Mouse (Mus musculus): Measurements from ENCODE around the gene Olfr1036.
"Not testable (repeated sequence)": the region's sequence is repeated elsewhere in the genome, so short reads cannot be mapped to it uniquely, and the experiment has no call there.

The Olfr1036 gene

DNA sequence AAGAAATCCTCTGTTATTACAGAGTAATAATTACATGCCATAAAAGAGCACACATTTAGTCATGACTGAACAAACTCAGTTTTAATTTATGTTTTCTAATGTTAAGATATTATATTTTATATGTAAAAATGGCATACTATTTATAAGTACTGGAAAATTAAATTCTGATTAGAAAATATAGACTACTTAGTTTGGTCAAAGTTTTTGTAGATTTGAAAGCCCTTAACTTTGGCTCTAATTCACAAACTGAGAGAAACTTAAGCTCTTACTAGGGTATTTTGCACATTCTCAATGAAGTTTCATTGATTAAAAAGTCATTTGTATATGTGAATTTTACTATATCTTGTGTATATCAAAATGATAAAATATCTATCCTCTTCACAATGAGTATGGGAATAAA, at the start of gene Olfr1036:
TSS of gene Olfr1036 (plus strand) at position 301 of the 400 bp plus-strand sequence.
- DNase-seq (ENCODE audit: low read depth, low spot score), result not testable (repeated sequence)

DNA sequence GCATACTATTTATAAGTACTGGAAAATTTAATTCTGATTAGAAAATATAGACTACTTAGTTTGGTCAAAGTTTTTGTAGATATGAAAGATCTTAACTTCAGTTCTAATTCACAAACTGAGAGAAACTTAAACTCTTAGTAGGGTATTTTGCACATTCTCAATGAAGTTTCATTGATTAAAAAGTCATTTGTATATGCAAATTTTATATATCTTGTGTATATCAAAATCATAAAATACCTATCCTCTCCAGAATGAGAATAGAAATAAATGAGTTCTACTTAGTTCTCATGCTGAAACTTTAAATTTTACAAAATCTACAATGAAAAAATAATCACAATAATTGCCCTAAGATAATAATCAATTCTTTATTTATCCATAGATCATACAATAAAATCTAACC, 28.2 kb upstream of the Olfr1036 start, which contains the start of gene Olfr1034:
TSS of gene Olfr1034 (plus strand) at position 301 of the 400 bp plus-strand sequence.
- DNase-seq (ENCODE audit: low read depth, low spot score), result no peak

DNA sequence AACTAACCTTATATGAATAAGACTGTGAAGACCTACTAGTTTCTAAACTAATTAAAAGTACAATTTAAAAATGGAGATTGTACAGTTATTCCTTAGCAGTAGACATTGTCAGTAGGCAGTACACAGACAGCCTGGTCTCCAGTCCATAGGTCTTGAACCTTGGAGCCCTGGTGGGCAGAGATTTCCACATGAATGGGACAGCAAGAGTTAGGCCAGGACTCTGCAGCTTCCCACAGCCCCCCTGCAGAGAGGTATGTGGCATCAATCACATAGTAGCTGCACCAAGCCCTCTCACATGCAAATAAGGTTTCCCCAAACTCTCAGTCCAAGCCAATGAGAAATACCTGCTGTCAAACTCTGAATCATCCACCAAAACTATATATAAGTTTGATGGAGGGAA, 23.0 kb upstream of the Olfr1036 start:
- not testable (repeated sequence) for DNase-seq (ENCODE audit: low read depth, low spot score)

DNA sequence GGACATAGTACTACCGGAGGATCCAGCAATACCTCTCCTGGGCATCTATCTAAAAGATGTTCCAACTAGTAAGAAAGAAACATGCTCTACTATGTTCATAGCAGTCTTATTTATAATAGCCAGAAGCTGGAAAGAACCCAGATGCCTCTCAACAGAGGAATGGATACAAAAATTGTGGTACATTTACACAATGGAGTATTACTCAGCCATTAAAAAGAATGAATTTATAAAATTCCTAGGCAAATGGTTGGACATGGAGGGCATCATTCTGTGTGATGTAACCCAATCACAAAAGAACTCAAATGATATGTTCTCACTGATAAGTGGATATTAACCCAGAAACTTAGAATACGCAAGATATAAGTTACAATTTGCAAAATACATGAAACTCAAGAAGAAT, 10.0 kb upstream of the Olfr1036 start:
- not testable (repeated sequence) for DNase-seq (ENCODE audit: low read depth, low spot score)

DNA sequence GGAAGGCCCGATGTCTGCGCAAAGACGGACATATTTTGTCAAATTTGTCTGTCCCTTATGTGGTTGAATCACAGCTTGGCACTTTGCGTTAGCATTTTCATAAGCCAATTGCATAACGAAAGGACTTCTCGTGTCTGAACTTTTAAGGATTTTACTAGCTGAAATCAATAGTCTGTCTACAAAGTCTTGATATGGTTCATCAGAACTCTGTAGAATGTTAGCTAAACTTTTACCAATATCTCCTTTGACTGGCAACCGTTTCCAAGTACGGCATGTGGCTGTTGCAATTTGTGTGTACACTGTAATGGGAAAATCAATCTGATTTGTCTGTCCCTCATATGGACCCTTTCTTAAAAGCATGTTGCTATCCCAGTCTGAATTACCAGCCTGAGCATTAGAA, 3.6 kb upstream of the Olfr1036 start:
- no peak for DNase-seq (ENCODE audit: low read depth, low spot score)

DNA sequence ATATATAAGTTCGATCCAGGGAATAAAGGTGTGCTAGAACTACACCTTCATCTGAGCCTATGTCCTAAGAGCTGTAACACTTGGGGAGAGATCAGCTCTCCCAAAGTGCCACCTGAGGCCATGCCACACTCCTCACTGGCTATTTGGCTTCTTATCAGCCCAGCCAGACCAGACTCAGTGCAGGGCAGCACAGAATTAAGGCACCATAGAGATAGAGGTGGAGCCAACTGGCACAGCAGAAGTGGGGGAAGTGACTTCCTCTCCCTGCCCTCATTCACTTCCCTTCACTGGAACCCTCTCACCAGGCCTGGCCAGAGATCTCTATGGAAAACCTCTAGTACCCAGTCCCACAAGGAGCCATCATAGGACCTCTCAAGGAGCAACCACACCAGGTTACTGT, 6.7 kb downstream of the Olfr1036 start:
- not testable (repeated sequence) for DNase-seq (ENCODE audit: low read depth, low spot score)

DNA sequence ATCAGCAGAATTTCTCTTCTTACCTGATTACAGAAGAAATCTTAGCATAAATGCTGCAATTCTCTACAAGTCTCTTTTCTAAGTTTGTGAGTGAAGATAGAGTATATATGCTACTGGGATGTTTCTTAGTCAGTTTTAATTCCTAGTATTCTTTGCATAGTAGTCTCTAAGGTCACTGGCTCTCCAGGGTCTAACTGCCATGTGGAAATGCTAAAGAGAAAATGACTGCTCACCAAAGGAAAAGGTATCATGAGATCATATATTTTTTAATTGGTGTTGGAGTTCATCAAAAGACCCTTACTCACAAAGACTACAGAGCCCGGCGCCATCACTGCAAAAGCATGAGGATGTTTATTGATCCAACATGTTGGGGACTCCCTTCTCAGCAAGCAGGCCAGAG, 13.5 kb downstream of the Olfr1036 start, which contains the start of gene Olfr1037:
TSS of gene Olfr1037 (minus strand) at position 101 of the 400 bp plus-strand sequence.
- no peak for DNase-seq (ENCODE audit: low read depth, low spot score)

Data from CD4-positive helper T cell, adult 2 months (primary cell).